Mouse (Mus musculus) hindbrain, embryonic 11.5 days (tissue): ENCODE data around the gene Abcb1a. TPM values are rescaled to one million over a fixed set of nuclear protein-coding genes. Genes with fewer than 3 reads are reported as not detected.
"Not testable (repeated sequence)": the region's sequence is repeated elsewhere in the genome, so short reads cannot be mapped to it uniquely, and the experiment has no call there.

Source experiments
- ATAC-seq: fragments of 200-750 bp; cut with Nextera tagmentation; 2 replicates; pipeline ENCODE4 v1.8.0; 2017; ENCODE audit warnings: mild to moderate bottlenecking, moderate TSS enrichment, moderate library complexity; ENCODE audit not compliant: low FRiP score
- DNase-seq: peaks from one replicate; pipeline ENCODE4 v3.0.0-alpha.2; 2015; ENCODE audit warnings: low spot score
- H3K27ac ChIP-seq: fragments of 300-500 bp; sonication (generic); 2 replicates; pipeline ENCODE4 v1.5.1; 2014; ENCODE audit warnings: mild to moderate bottlenecking, low read depth, low read length
- H3K27me3 ChIP-seq: fragments of 300-500 bp; sonication (generic); 2 replicates; pipeline ENCODE4 v1.6.1; 2014; ENCODE audit warnings: mild to moderate bottlenecking, low read length, moderate library complexity, mixed read lengths; ENCODE audit not compliant: control insufficient read depth, insufficient read depth
- H3K36me3 ChIP-seq: fragments of 300-500 bp; sonication (generic); 2 replicates; pipeline ENCODE4 v1.6.1; 2014; ENCODE audit warnings: mild to moderate bottlenecking, low read length, moderate library complexity, mixed read lengths; ENCODE audit not compliant: control insufficient read depth, insufficient read depth
- H3K4me1 ChIP-seq: fragments of 300-500 bp; sonication (generic); replicated peaks from 2 replicates; pipeline ENCODE4 v1.6.1; 2014; ENCODE audit warnings: low read length, mixed read lengths; ENCODE audit not compliant: control insufficient read depth, insufficient read depth
- H3K4me2 ChIP-seq: fragments of 300-500 bp; sonication (generic); replicated peaks from 2 replicates; pipeline ENCODE4 v1.6.1; 2014; ENCODE audit warnings: mild to moderate bottlenecking, low read depth, low read length
- H3K4me3 ChIP-seq: fragments of 300-500 bp; sonication (generic); 2 replicates; pipeline ENCODE4 v1.5.1; 2014; ENCODE audit warnings: low read depth, low read length
- H3K9ac ChIP-seq: fragments of 300-500 bp; sonication (generic); 2 replicates; pipeline ENCODE4 v1.6.1; 2014; ENCODE audit warnings: low read depth, low read length
- H3K9me3 ChIP-seq: fragments of 300-500 bp; sonication (generic); 2 replicates; pipeline ENCODE4 v1.6.1; 2016; ENCODE audit warnings: low read length; ENCODE audit not compliant: control insufficient read depth
- WGBS: fragments of 180-500 bp; shearing (Covaris S2); extraction: QIAGEN DNeasy Blood & Tissue Kit; methylation state at CpG from one replicate; pipeline ENCODE4 v1.1.7; 2014; 5-methylcytosine and 5-hydroxymethylcytosine counted together
- polyA plus RNA-seq: library from polyadenylated mRNA; unstranded; fragments of >200 nt; fragmentation: Nextera tagmentation; extraction: Ambion mirVana; gene quantifications from 2 replicates; pipeline ENCODE4 v1.2.1, GENCODE M21; 2014

Gene Abcb1a
- polyA plus RNA-seq, 1 experiment from 2014 or later, result 0.52 TPM

DNA sequence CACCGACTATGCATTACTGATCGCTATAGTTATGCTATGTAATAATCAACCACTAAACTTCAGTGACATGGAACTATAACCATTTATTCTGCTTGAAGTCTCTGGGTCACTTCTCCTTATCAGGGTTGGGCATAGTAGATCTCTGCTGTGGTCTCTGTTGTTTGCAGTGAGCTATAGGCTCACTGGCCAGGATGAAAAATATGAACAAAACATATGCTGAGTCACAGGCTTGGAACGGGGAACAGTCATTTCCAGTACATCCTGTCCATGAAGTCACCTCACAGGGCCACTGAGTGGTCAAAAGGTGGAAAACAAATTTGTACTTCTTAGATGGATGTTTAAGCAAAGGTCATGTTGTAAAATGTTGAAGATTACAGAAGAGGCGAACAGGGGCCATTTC lies 77.2 kb downstream of the Abcb1a start:
- Histone ChIP-seq H3K36me3 (no peaks in the 10 kb centered on the region), H3K4me2 (no peak overlapping the region), H3K27me3 (no peaks in the 10 kb centered on the region), H3K9me3 (no peaks in the 10 kb centered on the region), H3K9ac (no peak overlapping the region), H3K4me1 (no peaks in the 10 kb centered on the region), H3K4me3 (no peak overlapping the region), H3K27ac (no peak overlapping the region)
- ATAC-seq, result no peak
- DNase-seq, result no peak
- 93% methylated on average over 4 of the region's 4 CpGs for WGBS

DNA sequence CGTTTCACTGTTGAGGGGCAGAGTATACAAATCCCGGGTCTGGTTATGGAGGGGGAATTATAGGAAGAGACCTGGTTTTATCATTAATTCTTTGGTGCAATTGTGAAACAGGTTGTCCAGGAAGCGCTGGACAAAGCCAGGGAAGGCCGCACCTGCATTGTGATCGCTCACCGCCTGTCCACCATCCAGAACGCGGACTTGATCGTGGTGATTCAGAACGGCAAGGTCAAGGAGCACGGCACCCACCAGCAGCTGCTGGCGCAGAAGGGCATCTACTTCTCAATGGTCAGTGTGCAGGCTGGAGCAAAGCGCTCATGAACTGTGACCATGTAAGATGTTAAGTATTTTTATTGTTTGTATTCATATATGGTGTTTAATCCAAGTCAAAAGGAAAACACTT lies 87.4 kb downstream of the Abcb1a start:
- not testable (repeated sequence) for H3K9ac ChIP-seq, DNase-seq
- WGBS, result 94% methylated on average over 13 of the region's 13 CpGs

DNA sequence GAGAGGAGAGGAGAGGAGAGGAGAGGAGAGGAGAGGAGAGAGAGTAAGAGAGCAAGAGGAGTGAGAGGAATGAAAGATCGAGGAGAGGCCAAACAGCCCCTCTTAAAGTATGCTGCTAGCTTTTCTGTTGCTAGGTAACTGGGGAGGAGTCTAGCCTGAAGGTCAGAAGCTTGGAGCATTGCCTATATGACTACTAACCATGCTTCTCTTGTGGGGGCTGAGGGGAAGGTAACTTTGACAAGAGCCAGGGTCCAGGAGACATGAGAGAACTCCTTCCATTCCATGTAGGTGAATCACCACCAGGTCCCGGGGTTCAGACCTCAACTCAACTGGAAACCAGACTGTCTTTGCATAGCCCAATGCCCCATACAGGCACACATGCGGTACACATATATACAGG lies 113.0 kb downstream of the Abcb1a start:
- no peak overlapping the region for H3K4me3 ChIP-seq
- no peak overlapping the region for H3K4me2 ChIP-seq
- no peak overlapping the region for H3K27ac ChIP-seq
- H3K9ac ChIP-seq, result no peak overlapping the region
- no peaks in the 10 kb centered on the region for H3K4me1 ChIP-seq
- no peaks in the 10 kb centered on the region for H3K27me3 ChIP-seq
- DNase-seq (no peak), ATAC-seq (no peak)
- 79% methylated on average over 3 of the region's 3 CpGs for WGBS
- no peaks in the 10 kb centered on the region for H3K9me3 ChIP-seq
- no peaks in the 10 kb centered on the region for H3K36me3 ChIP-seq

More for the DNA sequence above, 87.4 kb downstream of the Abcb1a start:
- not testable (repeated sequence) for H3K4me2 ChIP-seq, H3K4me1 ChIP-seq, ATAC-seq, H3K36me3 ChIP-seq, H3K27ac ChIP-seq, H3K27me3 ChIP-seq, H3K4me3 ChIP-seq, H3K9me3 ChIP-seq

DNA sequence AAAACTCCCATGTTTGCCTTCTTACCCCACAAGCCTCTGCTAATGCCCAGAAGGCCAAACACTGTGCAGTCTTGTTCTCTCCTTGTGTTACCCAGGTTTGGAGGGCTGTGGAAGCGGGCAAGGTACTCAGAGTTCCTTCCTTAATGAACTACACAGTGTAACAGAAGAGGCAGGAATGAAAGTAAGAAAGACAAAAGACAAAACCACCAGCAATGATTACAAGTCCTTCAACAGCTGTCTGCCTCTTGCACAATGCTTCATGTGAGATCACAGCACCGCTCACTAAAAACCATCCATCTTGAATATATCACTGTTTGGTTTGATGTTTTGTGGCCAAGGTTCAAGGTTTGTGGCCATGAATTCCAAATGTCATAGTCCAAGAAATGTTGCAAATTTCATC lies 118.4 kb downstream of the Abcb1a start:
- 86% methylated on average over 2 of the region's 2 CpGs for WGBS

DNA sequence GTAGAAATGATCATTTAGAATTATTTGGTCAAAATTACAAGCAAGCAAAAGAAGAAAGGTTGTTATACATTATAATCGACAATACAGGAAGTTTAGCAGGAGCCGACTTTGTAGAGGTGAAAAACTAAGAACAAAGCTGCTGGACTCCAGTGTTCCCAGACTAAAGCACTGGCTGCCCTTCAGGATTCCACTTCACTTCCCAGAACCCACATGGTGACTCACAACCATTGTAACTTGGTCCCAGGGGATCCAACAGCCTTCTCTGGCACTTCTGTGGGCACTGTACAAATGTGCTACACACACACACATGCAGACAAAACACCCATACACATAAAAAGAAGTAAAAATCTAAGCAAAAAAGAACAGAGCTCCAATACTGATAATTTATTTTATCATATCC lies 118.9 kb downstream of the Abcb1a start:
- ATAC-seq, result no peak

More for the DNA sequence above, 118.4 kb downstream of the Abcb1a start:
- ATAC-seq (no peak), DNase-seq (no peak)
- no peak overlapping the region for H3K27ac ChIP-seq
- no peaks in the 10 kb centered on the region for H3K27me3 ChIP-seq
- H3K36me3 ChIP-seq, result no peaks in the 10 kb centered on the region
- H3K9ac ChIP-seq, result no peak overlapping the region
- no peaks in the 10 kb centered on the region for H3K9me3 ChIP-seq
- H3K4me3 ChIP-seq, result no peak overlapping the region
- H3K4me2 ChIP-seq, result no peak overlapping the region
- no peaks in the 10 kb centered on the region for H3K4me1 ChIP-seq

DNA sequence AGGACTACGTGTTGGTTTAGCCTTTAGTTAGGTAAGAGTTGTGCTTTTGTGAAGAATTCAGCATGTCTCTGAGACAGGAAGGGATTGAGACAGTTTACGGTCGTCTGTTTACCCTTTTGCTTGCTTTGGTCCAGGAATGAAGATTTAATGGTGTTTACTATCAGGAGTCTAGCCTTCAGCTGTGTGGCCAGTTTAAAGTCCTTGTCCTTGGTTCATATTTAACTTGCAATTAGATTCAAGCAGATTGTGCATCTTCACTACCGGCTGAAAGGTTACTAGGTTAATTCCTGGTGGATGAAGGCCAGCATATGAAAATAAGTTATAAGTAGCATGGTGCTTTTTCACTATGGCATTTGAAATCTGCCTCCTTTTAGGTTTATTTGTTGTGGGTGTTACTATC lies 132.4 kb downstream of the Abcb1a start:
- no peaks in the 10 kb centered on the region for H3K27me3 ChIP-seq
- H3K36me3 ChIP-seq, result no peaks in the 10 kb centered on the region
- no peak overlapping the region for H3K9ac ChIP-seq
- no peaks in the 10 kb centered on the region for H3K4me1 ChIP-seq
- no peak for DNase-seq
- WGBS, result 84% methylated on average over 4 of the region's 4 CpGs
- no peak overlapping the region for H3K4me2 ChIP-seq
- no peak overlapping the region for H3K4me3 ChIP-seq
- ATAC-seq, result no peak
- no peaks in the 10 kb centered on the region for H3K9me3 ChIP-seq
- H3K27ac ChIP-seq, result no peak overlapping the region

More for the DNA sequence above, 118.9 kb downstream of the Abcb1a start:
- H3K27me3 ChIP-seq, result no peaks in the 10 kb centered on the region
- H3K27ac ChIP-seq, result no peak overlapping the region
- H3K4me1 ChIP-seq, result no peaks in the 10 kb centered on the region
- DNase-seq, result no peak
- no peaks in the 10 kb centered on the region for H3K9me3 ChIP-seq
- H3K4me2 ChIP-seq, result no peak overlapping the region
- WGBS, result 85% methylated on average over 2 of the region's 2 CpGs
- no peak overlapping the region for H3K9ac ChIP-seq
- no peak overlapping the region for H3K4me3 ChIP-seq
- no peaks in the 10 kb centered on the region for H3K36me3 ChIP-seq

Other genes with a start within 250 kb of the Abcb1a start
- gene Dbf4, start 237.4 kb upstream of the Abcb1a start, polyA plus RNA-seq, result 65.7 and 68.2 TPM in 2 replicates
- gene Slc25a40, start 237.2 kb upstream of the Abcb1a start, polyA plus RNA-seq, result 10.4 and 10.7 TPM in 2 replicates
- 15.2 and 15.4 TPM in 2 replicates for gene Rundc3b, start 37.1 kb upstream of the Abcb1a start, polyA plus RNA-seq
- gene Abcb1b, start 138.1 kb downstream of the Abcb1a start, polyA plus RNA-seq, result 0.43 and 0.49 TPM in 2 replicates
- 0.37 and 0.73 TPM in 2 replicates for gene Abcb4, start 233.6 kb downstream of the Abcb1a start, polyA plus RNA-seq